Mouse (Mus musculus): Measurements from ENCODE around the gene Adcy10. TPM values are rescaled to one million over a fixed set of nuclear protein-coding genes. Genes with fewer than 3 reads are reported as not detected.

The Adcy10 gene
- polyA plus RNA-seq (2015; fragmentation: Nextera tagmentation; extraction: Ambion mirVana), result not detected in 2 replicates

DNA sequence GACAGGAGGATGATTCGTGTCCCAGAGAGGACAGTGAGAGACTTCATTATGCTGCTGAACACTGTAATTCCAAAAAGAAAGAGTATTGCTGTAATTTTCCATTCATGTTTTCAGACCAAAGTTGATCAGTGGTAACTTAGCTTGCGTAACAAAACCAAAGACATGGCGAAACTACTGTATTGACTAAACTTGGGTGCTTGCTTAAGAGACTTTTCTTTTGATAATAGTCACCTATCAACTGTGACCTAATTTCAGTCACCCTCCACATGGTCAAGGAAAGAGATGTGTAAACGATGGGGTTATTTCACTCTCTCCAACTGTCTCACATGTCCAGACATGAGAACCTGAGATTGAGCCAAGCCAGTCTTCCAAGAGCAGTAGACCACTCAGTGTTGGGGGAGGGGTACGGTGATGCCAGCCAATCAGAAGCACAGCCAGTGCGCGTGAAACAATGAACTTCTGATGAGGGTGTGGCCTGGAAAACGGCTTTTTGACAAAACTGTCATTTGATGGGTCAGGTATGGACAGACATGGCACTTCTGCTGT, at the start of gene Adcy10:
Gene Adcy10 (plus strand): TSS at position 496 of the 546 bp plus-strand sequence.
- H3K27me3 ChIP-seq (replicated peaks), result no peaks in the 10 kb centered on the region
- no peak within 1 kb of the TSS for H3K9ac ChIP-seq
- no peaks in the 10 kb centered on the region for H3K36me3 ChIP-seq
- H3K4me3 ChIP-seq (replicated peaks), result no peak within 1 kb of the TSS
- 89% methylated on average over 8 of the region's 8 CpGs for WGBS
- no peaks in the 10 kb centered on the region for H3K4me1 ChIP-seq
- no peak for ATAC-seq (ENCODE audit: insufficient read depth, low FRiP score, low read depth)
- no peak within 1 kb of the TSS for H3K4me2 ChIP-seq
- H3K9me3 ChIP-seq, result no peaks in the 10 kb centered on the region
- no peak within 1 kb of the TSS for H3K27ac ChIP-seq

DNA sequence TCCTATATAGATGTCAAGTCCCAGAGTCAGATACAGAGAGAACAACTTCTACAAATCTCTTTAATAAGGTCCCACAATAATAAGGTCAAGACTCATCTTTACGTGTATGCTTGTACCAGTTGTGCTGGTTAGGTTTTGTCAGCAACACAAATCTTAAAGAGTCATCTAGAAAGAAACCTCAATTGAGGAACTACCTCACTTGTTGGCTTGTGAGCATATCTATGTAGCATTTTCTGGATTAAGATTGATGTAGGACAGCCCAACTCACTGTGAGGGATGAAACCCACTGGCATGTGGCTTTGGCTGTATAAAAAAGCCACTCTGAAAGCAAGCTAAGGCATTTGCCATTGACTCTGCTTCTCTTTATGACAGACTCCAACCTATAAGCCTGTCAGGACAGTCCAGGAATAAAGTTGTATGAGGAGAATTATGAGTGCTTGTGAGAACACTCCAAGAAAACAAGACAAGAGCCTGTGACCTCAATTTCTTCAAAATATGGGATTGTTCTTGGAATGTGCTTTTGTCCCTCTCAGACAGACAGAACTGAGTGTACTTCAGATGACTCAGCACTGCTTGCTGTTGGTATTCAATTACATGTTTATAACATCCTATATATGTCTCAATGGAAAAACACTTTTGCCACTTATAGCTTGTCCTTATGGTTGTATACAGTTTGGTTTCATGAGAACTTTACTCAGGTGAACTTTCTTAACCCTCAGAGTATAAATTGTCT, 46.5 kb upstream of the Adcy10 start:
- Histone ChIP-seq H3K4me1 (no peaks in the 10 kb centered on the region), H3K9me3 (no peaks in the 10 kb centered on the region), H3K27me3 (replicated peaks) (no peaks in the 10 kb centered on the region), H3K4me2 (no peak overlapping the region), H3K27ac (no peak overlapping the region), H3K4me3 (replicated peaks) (no peak overlapping the region), H3K9ac (no peak overlapping the region), H3K36me3 (no peaks in the 10 kb centered on the region)
- no peak for ATAC-seq (ENCODE audit: insufficient read depth, low FRiP score, low read depth)
- WGBS, result 84% methylated on average over 1 of the region's 1 CpGs

DNA sequence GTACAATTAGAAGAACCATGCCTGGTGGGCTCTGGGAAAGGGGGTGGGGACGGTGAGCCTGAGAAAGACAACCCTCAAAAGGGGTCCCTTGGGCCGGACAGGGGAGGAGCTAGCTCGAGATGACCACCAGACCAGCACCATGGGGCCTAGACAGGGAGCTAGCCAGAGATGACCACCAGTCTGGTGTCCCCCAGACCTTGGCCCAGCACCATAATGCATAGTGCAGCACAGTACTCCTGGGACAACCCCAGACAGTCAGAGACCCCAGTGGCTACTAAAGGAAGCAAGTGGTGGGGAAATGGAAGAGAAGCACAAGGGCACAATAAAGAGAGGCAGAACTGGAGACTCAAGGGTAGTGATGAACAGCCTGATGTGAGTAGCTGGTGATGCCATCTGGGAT, 44.2 kb upstream of the Adcy10 start:
- WGBS, result 77% methylated on average over 3 of the region's 3 CpGs
- no peak overlapping the region for H3K4me3 ChIP-seq (replicated peaks)
- no peak for ATAC-seq (ENCODE audit: insufficient read depth, low FRiP score, low read depth)

DNA sequence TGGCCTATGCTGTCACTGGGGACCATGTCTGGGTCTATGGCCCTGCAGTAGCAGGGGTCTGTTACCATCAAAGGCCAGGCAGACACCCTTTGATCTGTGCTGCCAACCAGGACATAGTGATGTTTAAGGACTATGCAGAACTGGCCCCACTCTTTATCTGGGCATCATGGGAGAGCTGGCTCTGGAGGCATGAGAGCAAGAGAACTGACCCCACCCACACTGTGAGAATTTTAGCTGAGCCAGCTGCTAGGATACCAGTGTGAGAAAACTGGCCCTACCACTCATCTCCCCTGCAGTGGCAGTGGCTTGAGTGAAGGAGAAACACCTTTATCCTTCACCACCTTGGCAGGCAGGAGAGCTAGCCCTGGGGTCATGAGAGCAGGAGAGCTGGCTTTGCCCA, 43.8 kb upstream of the Adcy10 start:
- Histone ChIP-seq H3K36me3 (no peaks in the 10 kb centered on the region), H3K4me1 (no peaks in the 10 kb centered on the region), H3K27ac (no peak overlapping the region), H3K9me3 (no peaks in the 10 kb centered on the region), H3K4me2 (no peak overlapping the region), H3K9ac (no peak overlapping the region), H3K4me3 (replicated peaks) (no peak overlapping the region), H3K27me3 (replicated peaks) (no peaks in the 10 kb centered on the region)
- no peak for ATAC-seq (ENCODE audit: insufficient read depth, low FRiP score, low read depth)

More for the DNA sequence above, 44.2 kb upstream of the Adcy10 start:
- no peaks in the 10 kb centered on the region for H3K9me3 ChIP-seq
- H3K27ac ChIP-seq, result no peak overlapping the region
- H3K27me3 ChIP-seq (replicated peaks), result no peaks in the 10 kb centered on the region
- no peaks in the 10 kb centered on the region for H3K4me1 ChIP-seq
- no peak overlapping the region for H3K9ac ChIP-seq
- H3K4me2 ChIP-seq, result no peak overlapping the region
- no peaks in the 10 kb centered on the region for H3K36me3 ChIP-seq

DNA sequence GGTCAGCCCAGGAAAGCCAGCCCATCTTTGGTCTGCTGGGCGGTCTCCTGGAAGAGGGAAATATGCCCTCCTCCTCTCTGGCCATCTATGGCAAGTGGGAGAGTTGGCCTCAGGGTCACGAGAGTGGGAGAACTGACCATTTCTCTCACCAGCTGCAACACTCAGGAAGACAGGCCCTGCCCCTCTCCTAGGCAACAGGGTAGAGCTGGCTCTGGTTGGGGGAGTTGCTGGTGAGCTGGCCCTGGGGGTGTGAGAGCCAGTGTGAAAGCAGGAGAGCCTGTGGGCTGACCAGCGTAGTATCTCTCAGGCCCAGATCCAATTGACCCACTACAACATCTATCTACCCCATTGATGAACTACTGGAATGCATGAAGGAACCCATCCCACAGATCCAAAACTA, 43.3 kb upstream of the Adcy10 start:
- Histone ChIP-seq H3K27me3 (replicated peaks) (no peaks in the 10 kb centered on the region), H3K4me2 (no peak overlapping the region), H3K36me3 (no peaks in the 10 kb centered on the region), H3K9ac (no peak overlapping the region), H3K27ac (no peak overlapping the region), H3K9me3 (no peaks in the 10 kb centered on the region), H3K4me3 (replicated peaks) (no peak overlapping the region), H3K4me1 (no peaks in the 10 kb centered on the region)
- no peak for ATAC-seq (ENCODE audit: insufficient read depth, low FRiP score, low read depth)
- 77% methylated on average over 3 of the region's 3 CpGs for WGBS

DNA sequence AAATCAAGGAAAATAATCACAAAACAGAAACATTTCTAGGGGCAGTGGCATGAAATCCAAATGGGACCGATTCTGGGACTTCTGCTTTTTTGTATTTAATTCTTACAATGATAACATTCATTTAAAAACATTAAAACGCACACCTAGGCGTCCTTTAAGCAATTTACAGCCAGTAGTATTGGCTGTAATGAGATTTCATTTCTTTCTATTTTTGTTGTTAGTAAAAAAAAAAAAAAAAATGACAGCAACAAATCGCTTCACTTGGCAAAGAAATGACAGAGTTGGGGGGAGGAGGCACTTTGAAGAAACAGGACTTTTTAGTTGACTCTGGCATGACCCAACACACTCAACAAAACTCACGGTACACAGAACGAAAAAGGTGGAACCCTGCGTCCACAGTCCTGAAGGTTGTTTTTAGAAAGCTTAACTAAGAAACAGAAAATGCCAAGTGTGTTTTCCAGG, 25.9 kb upstream of the Adcy10 start:
- ATAC-seq (ENCODE audit: insufficient read depth, low FRiP score, low read depth), result no peak

DNA sequence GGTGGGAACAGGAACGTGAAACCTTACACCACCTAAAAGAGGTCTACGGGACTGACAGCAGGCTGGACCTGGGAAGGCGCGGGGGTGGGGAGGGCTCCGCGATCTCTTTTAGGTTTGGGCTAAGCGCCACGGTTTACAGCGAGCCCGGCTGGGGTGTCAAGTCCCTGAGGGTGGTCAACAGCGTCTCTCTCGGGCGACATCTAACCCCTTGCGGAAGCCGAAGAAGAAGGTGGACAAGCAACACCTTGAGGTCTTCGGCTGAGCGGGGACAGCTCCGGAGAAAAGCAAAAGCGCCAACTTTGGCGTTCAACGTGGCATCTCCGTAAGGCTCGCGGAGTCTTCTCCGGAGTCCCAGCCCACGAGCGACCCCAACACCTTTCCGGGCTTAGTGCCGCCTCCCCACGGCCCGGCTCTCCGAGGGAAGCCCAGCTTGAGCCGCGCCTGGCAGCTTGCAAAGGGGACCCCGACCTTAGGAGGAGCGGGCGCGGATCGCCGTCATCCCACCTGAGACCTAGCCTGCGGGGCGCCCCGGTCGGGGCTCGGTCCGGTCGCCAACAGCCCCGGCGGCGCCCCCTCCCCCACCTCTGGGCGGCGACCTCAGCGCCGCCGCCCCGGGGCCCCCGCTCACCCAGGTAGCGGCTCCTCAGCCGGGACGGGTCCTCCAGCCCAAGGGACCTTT, 25.3 kb upstream of the Adcy10 start:
- Histone ChIP-seq H3K9ac (peak overlapping the region; percentile 82), H3K4me1 (0 out of 2 replicates have a peak, but pooled peaks cover 3% of the 10 kb centered on the region), H3K9me3 (no peaks in the 10 kb centered on the region), H3K4me3 (replicated peaks) (peak overlapping the region; percentile 87), H3K36me3 (no peaks in the 10 kb centered on the region), H3K4me2 (peak overlapping the region; percentile 65), H3K27ac (peak overlapping the region; percentile 98), H3K27me3 (replicated peaks) (no peaks in the 10 kb centered on the region)
- WGBS, result under 1% methylated on average over 59 of the region's 60 CpGs
- ATAC-seq (ENCODE audit: insufficient read depth, low FRiP score, low read depth), result no peak

More for the DNA sequence above, 25.9 kb upstream of the Adcy10 start:
- H3K4me2 ChIP-seq, result peak overlapping the region; percentile 65
- peak overlapping the region; percentile 87 for H3K4me3 ChIP-seq (replicated peaks)
- no peaks in the 10 kb centered on the region for H3K9me3 ChIP-seq
- H3K36me3 ChIP-seq, result no peaks in the 10 kb centered on the region
- peak overlapping the region; percentile 98; the same call in 1 of the 2 replicates for H3K27ac ChIP-seq
- H3K27me3 ChIP-seq (replicated peaks), result no peaks in the 10 kb centered on the region
- H3K9ac ChIP-seq, result peak overlapping the region; percentile 82; the same call in 1 of the 2 replicates
- 13% methylated on average over 7 of the region's 7 CpGs for WGBS
- H3K4me1 ChIP-seq, result 0 out of 2 replicates have a peak, but pooled peaks cover 3% of the 10 kb centered on the region

DNA sequence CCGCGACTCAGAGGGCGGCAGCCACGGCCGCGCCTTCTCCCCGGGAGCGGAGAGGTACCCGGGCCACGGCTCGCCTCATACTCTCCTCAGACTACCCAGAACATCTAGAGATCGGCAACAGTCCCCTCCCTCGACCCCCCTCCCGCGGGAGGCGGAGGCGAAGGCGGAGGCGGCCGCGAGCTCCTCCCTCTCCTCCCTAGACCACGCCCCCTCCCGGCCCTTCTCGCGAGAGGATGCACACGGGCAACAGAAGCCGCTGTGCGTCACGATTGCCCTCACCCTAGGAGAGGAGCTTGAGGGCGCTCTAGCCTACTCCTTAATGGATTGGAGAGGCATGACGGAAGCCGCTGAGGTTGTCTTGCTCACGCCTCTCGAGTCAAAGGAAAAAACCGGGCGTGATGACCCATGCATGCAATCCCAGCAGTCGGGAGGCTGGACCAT, 24.6 kb upstream of the Adcy10 start, which contains the start of the genes Dcaf6 and Mpc2:
Gene Dcaf6 (minus strand): TSS at position 116 of the 441 bp plus-strand sequence.
Gene Mpc2 (plus strand): TSS at position 278 of the 441 bp plus-strand sequence.
- Histone ChIP-seq H3K36me3 (no peaks in the 10 kb centered on the region), H3K9me3 (no peaks in the 10 kb centered on the region), H3K27me3 (replicated peaks) (no peaks in the 10 kb centered on the region), H3K4me3 (replicated peaks) (peak within 1 kb of the TSS; percentile 87), H3K4me2 (peak within 1 kb of the TSS; percentile 72), H3K4me1 (0 out of 2 replicates have a peak, but pooled peaks cover 3% of the 10 kb centered on the region), H3K27ac (peak within 1 kb of the TSS; percentile 98), H3K9ac (peak within 1 kb of the TSS; percentile 82)
- ATAC-seq (ENCODE audit: insufficient read depth, low FRiP score, low read depth), result peak; percentile 89
- WGBS, result 0% methylated on average over 37 of the region's 37 CpGs

DNA sequence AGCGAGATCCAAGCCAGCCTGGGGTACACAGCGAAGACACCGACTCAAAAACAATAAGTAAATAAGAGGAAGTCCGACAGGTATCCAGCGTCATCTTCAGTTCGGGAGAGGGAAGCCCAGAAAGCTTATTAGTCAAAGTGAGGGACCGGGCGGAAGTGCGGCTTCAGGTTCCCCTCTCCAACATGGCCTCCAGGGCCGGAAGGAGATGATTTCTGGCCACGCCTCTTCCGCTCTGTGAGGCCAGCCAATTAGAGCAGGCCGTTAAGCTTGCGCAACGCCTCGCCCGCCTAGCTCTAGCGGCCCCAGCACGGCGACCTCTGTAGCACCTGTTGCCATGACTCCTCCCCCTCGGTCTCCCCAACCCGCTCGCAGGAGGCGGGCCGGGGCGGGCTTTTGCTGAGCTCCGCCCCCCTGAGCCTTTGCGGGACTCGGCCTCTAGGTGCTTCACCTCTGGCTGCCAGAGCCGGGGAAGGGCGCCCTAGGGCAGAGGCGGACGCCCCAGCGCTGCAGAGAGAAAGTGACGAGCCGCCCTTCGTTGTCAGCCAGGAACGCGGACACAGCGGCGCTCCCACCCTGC, 24.1 kb upstream of the Adcy10 start:
- Histone ChIP-seq H3K4me2 (peak overlapping the region; percentile 72), H3K9me3 (no peaks in the 10 kb centered on the region), H3K27me3 (replicated peaks) (no peaks in the 10 kb centered on the region), H3K4me3 (replicated peaks) (peak overlapping the region; percentile 87), H3K9ac (peak overlapping the region; percentile 68), H3K36me3 (no peaks in the 10 kb centered on the region), H3K27ac (peak overlapping the region; percentile 98), H3K4me1 (0 out of 2 replicates have a peak, but pooled peaks cover 3% of the 10 kb centered on the region)
- peak; percentile 96 for ATAC-seq (ENCODE audit: insufficient read depth, low FRiP score, low read depth)
- under 1% methylated on average over 39 of the region's 41 CpGs for WGBS

DNA sequence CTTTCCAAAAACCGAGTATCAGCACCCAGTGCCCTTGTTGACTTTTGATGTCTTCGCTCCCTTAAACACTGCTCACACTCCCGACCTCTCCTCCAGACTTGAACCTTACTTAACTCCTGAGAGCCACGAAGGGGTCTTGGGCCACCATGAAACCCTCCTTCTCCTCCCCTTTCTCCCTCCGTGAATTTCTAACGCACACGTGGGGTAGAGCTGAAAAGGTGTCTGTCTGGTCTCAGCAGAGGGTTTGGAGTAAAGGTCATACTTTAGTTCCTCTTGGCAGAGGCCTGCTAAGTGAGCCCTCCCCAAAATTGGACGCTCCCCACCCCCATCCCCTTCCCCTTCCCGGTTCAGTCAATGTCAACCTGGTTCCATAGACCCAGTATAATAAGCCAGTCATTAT, 23.3 kb upstream of the Adcy10 start:
- ATAC-seq (ENCODE audit: insufficient read depth, low FRiP score, low read depth), result no peak
- H3K4me3 ChIP-seq (replicated peaks), result peak overlapping the region; percentile 87
- H3K4me1 ChIP-seq, result 0 out of 2 replicates have a peak, but pooled peaks cover 3% of the 10 kb centered on the region
- H3K4me2 ChIP-seq, result peak overlapping the region; percentile 72
- no peaks in the 10 kb centered on the region for H3K27me3 ChIP-seq (replicated peaks)
- WGBS, result 2% methylated on average over 9 of the region's 9 CpGs
- no peaks in the 10 kb centered on the region for H3K36me3 ChIP-seq
- H3K9me3 ChIP-seq, result no peaks in the 10 kb centered on the region
- peak overlapping the region; percentile 89 for H3K27ac ChIP-seq
- peak overlapping the region; percentile 68 for H3K9ac ChIP-seq

DNA sequence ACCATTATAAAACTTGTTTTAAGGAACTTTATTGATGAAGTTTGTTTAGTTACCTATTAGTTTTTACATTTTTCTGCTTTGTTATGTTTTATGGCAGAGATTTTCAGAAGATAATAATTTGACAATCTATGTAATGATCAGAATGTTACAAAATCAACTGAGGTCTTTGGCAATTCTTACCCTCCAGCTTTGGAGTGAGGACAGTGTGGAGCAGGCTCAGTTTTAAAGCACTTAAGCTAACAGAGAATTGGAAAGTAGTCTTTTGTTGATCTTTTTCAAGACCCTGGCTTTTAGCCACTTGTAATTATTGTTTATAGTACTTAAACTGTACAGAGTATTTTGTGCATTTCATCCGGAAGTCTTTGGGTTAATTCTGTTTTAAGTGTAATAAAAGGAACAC, 22.1 kb upstream of the Adcy10 start:
- WGBS, result 71% methylated on average over 1 of the region's 1 CpGs
- Histone ChIP-seq H3K4me3 (replicated peaks) (no peak overlapping the region), H3K27me3 (replicated peaks) (no peaks in the 10 kb centered on the region), H3K4me1 (0 out of 2 replicates have a peak, but pooled peaks cover 3% of the 10 kb centered on the region), H3K4me2 (no peak overlapping the region), H3K27ac (no peak overlapping the region), H3K9me3 (no peaks in the 10 kb centered on the region), H3K9ac (no peak overlapping the region), H3K36me3 (no peaks in the 10 kb centered on the region)
- no peak for ATAC-seq (ENCODE audit: insufficient read depth, low FRiP score, low read depth)

All from stomach, embryonic 15.5 days (tissue).